Mouse (Mus musculus) bone marrow, adult 2 months (tissue): ENCODE measurements around the gene Cox15.

ENCODE experiments used
- CTCF ChIP-seq: fragments of 200-500 bp; IDR thresholded peaks from 2 replicates; pipeline ENCODE4 v1.5.1; 2011; ENCODE audit warnings: low read length, control low read depth; ENCODE audit not compliant: control insufficient read depth, insufficient read depth
- POLR2A ChIP-seq: fragments of 200-500 bp; IDR thresholded peaks from 2 replicates; pipeline ENCODE4 v1.6.1; 2011; ENCODE audit warnings: low read depth, mild to moderate bottlenecking, control low read depth, low read length, borderline replicate concordance; ENCODE audit not compliant: control insufficient read depth

DNA sequence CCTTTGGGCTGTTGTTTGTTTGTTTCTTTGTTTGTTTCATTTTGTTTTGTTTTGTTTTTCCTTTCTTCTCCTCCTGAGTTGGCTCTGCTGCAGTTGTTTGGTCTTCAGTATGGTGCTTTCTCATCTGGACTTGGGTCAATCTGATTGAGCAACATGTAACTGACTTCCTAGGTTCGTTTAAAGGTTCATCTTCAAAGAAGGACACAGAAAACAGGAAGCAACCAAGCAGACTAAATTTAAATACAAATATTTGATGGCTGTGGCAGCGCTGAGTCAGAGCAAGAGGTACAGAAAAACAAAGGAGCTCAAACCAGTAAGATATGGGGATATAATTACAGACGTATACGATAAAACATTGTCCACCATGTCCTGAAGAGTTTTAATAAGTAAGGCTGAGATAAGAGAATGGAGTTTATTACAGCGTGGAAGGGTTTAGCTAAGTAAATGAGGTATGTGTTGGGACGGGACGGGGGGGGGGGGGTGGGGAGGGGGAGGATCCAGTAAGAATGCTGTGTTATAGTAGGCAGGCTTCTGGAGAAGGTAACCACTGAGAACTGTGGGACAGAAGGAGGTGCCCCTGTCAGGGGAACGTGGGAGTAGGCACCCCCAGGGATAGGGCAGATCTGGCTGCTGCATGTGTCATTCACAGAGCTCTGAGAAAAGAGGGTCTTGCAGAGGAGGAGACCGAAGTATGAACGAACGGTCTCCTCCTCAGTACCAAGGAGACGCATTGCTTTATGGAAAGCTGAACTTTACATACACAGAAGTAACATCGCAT lies 33.6 kb upstream of the Cox15 start:
- TF ChIP-seq CTCF (no peak), POLR2A (no peak)
